ENCODE assay signal across 16 mouse cellular contexts in genomic region chr11:67501468-67502244, GRCm38 (mm10). TPM values are rescaled to one million over a fixed set of nuclear protein-coding genes. Genes with fewer than 3 reads are reported as not detected.
A peak's percentile ranks its signal among the peaks of the same experiment; 100 is the strongest.
DNase-seq lines count a peak whose midpoint lies in the region; ATAC-seq and TF ChIP-seq lines count a peak whose summit lies in the region.
"Had no signal": no experiment of that assay in that cellular context is flagged by ENCODE, and none has a peak within 500 bp of the region (broad histone marks: within the 10 kb centered on the region; RNA-seq: fewer than 3 reads in every experiment).

No protein-coding gene starts in this region.

- no peaks in the 10 kb centered on the region for H3K36me3 ChIP-seq in hindbrain, embryonic 16.5 days (ENCODE audit: control insufficient read depth, insufficient read depth, low read length)
- no peaks in the 10 kb centered on the region for H3K36me3 ChIP-seq in hindbrain, embryonic 14.5 days (replicated peaks; ENCODE audit: control insufficient read depth, insufficient read depth)
- no peaks in the 10 kb centered on the region for H3K36me3 ChIP-seq in kidney, adult 2 months (ENCODE audit: control insufficient read depth, insufficient read depth, low read length)
- no peaks in the 10 kb centered on the region for H3K36me3 ChIP-seq in hindbrain, embryonic 11.5 days (ENCODE audit: control insufficient read depth, insufficient read depth, low read length)
- H3K36me3 ChIP-seq: forebrain, embryonic 10.5 days; liver, embryonic 13.5 days had no signal

- no peak overlapping the region for H3K4me3 ChIP-seq in hindbrain, embryonic 16.5 days (ENCODE audit: low read length)
- H3K4me3 ChIP-seq in hindbrain, embryonic 14.5 days (replicated peaks; ENCODE audit: low read length) = no peak overlapping the region
- no peak overlapping the region for H3K4me3 ChIP-seq in kidney, adult 2 months (ENCODE audit: insufficient read depth, low read depth, low read length)
- no peak overlapping the region for H3K4me3 ChIP-seq in hindbrain, embryonic 11.5 days (ENCODE audit: low read depth, low read length)
- H3K4me3 ChIP-seq: forebrain, embryonic 10.5 days; liver, embryonic 13.5 days had no signal

- H3K4me2 ChIP-seq in hindbrain, embryonic 16.5 days (ENCODE audit: low read length) = no peak overlapping the region
- no peak overlapping the region for H3K4me2 ChIP-seq in hindbrain, embryonic 14.5 days (replicated peaks)
- H3K4me2 ChIP-seq in hindbrain, embryonic 11.5 days (replicated peaks; ENCODE audit: low read depth, low read length) = no peak overlapping the region
- H3K4me2 ChIP-seq: liver, embryonic 13.5 days had no signal

- no peak for DNase-seq in hindbrain, embryonic 14.5 days (ENCODE audit: low spot score)
- peak; percentile 76 to 82 for DNase-seq in cerebellum, postnatal 10 days
- peak; percentile 29 to 44 for DNase-seq in layer of hippocampus, postnatal 36 days
- DNase-seq in kidney, adult 2 months = no peak
- DNase-seq in hindbrain, embryonic 11.5 days (ENCODE audit: low spot score) = no peak
- DNase-seq in gastrocnemius, adult 18-20 months (ENCODE audit: low spot score) = no peak
- DNase-seq: gastrocnemius, postnatal 14 days; kidney, postnatal 10 days; liver, embryonic 13.5 days; lung, postnatal 10 days; retina, postnatal 1 day; thymus, adult 2 months had no signal

- H3K4me1 ChIP-seq in hindbrain, embryonic 16.5 days (ENCODE audit: control insufficient read depth, insufficient read depth, low read depth, low read length) = no peaks in the 10 kb centered on the region
- H3K4me1 ChIP-seq in hindbrain, embryonic 14.5 days (replicated peaks; ENCODE audit: control insufficient read depth, insufficient read depth, low read length) = no peaks in the 10 kb centered on the region
- H3K4me1 ChIP-seq in kidney, adult 2 months (ENCODE audit: control insufficient read depth, insufficient read depth, low read length) = no peaks in the 10 kb centered on the region
- no peaks in the 10 kb centered on the region for H3K4me1 ChIP-seq in hindbrain, embryonic 11.5 days (replicated peaks; ENCODE audit: control insufficient read depth, insufficient read depth, low read length)
- H3K4me1 ChIP-seq: forebrain, embryonic 10.5 days; liver, embryonic 13.5 days had no signal

- no peak overlapping the region for H3K27ac ChIP-seq in hindbrain, embryonic 16.5 days (ENCODE audit: low read depth, low read length)
- H3K27ac ChIP-seq in hindbrain, embryonic 14.5 days = no peak overlapping the region
- no peak overlapping the region for H3K27ac ChIP-seq in kidney, adult 2 months (ENCODE audit: insufficient read depth, low read depth, low read length)
- H3K27ac ChIP-seq in hindbrain, embryonic 11.5 days (ENCODE audit: low read depth, low read length) = no peak overlapping the region
- H3K27ac ChIP-seq: forebrain, embryonic 10.5 days; liver, embryonic 13.5 days had no signal

- no peak for TF ChIP-seq CTCF in kidney, adult 2 months (conservative IDR thresholded peaks at IDR 0.05; ENCODE audit: insufficient read depth, insufficient read length, low read depth, low read length)

- H3K27me3 ChIP-seq in hindbrain, embryonic 16.5 days (replicated peaks; ENCODE audit: control insufficient read depth, insufficient read depth, low read length) = no peaks in the 10 kb centered on the region
- H3K27me3 ChIP-seq in hindbrain, embryonic 14.5 days (ENCODE audit: control insufficient read depth, insufficient read depth, low read length) = no peaks in the 10 kb centered on the region
- no peaks in the 10 kb centered on the region for H3K27me3 ChIP-seq in kidney, adult 2 months (replicated peaks; ENCODE audit: control insufficient read depth, insufficient read depth, low read length)
- H3K27me3 ChIP-seq in hindbrain, embryonic 11.5 days (ENCODE audit: control insufficient read depth, insufficient read depth, low read length) = no peaks in the 10 kb centered on the region
- H3K27me3 ChIP-seq: liver, embryonic 13.5 days had no signal

- ATAC-seq in hindbrain, embryonic 16.5 days = peak; percentile 70
- ATAC-seq in hindbrain, embryonic 14.5 days (ENCODE audit: low FRiP score) = no peak
- ATAC-seq in cerebellum, adult (ENCODE audit: insufficient number of reproducible peaks, low FRiP score, low TSS enrichment) = peak; percentile 56; the same call in 1 of the 2 replicates
- no peak for ATAC-seq in hindbrain, embryonic 11.5 days (ENCODE audit: low FRiP score)
- ATAC-seq: midbrain, embryonic 16.5 days had no signal

- 79% methylated on average over 7 of the region's 7 CpGs for WGBS in hindbrain, embryonic 16.5 days
- WGBS in hindbrain, embryonic 14.5 days = 79% methylated on average over 7 of the region's 7 CpGs
- WGBS in kidney, adult 2 months = 82% methylated on average over 7 of the region's 7 CpGs
- 83% methylated on average over 7 of the region's 7 CpGs for WGBS in hindbrain, embryonic 11.5 days

- H3K9ac ChIP-seq in hindbrain, embryonic 16.5 days (ENCODE audit: low read depth, low read length) = no peak overlapping the region
- no peak overlapping the region for H3K9ac ChIP-seq in hindbrain, embryonic 14.5 days
- H3K9ac ChIP-seq in hindbrain, embryonic 11.5 days (ENCODE audit: low read depth, low read length) = no peak overlapping the region
- H3K9ac ChIP-seq: liver, embryonic 13.5 days had no signal

- no peaks in the 10 kb centered on the region for H3K9me3 ChIP-seq in hindbrain, embryonic 16.5 days (ENCODE audit: control insufficient read depth, low read length)
- H3K9me3 ChIP-seq in hindbrain, embryonic 14.5 days (ENCODE audit: control insufficient read depth, low read length) = no peaks in the 10 kb centered on the region
- no peaks in the 10 kb centered on the region for H3K9me3 ChIP-seq in hindbrain, embryonic 11.5 days (ENCODE audit: control insufficient read depth, low read length)
- H3K9me3 ChIP-seq: forebrain, embryonic 10.5 days; liver, embryonic 13.5 days had no signal

- no peak for TF ChIP-seq POLR2A in kidney, adult 2 months (IDR thresholded peaks at IDR 0.05; ENCODE audit: low read depth, low read length)

RNA-seq across cellular contexts. Expression of gene Gas7, which starts 46.4 kb away (rescaled TPM):
- polyA plus RNA-seq in hindbrain, embryonic 16.5 days (2015; fragmentation: Nextera tagmentation; extraction: Ambion mirVana) = 31.0 and 34.8 TPM in 2 replicates
- 19.4 and 21.8 TPM in 2 replicates for polyA plus RNA-seq in hindbrain, embryonic 14.5 days (2014; fragmentation: Nextera tagmentation; extraction: Ambion mirVana)
- 100 to 1,000 TPM; 398 to 444 TPM for total RNA-seq in layer of hippocampus, postnatal 36 days (2021)
- 3.6 and 3.8 TPM in 2 replicates for polyA plus RNA-seq in kidney, adult 2 months (2012; rRNA removed)
- polyA plus RNA-seq in hindbrain, embryonic 11.5 days (2014; fragmentation: Nextera tagmentation; extraction: Ambion mirVana) = 2.6 and 4.2 TPM in 2 replicates
- total RNA-seq in gastrocnemius, adult 18-20 months (2021) = 1 to 10 TPM; 6.4 to 8.1 TPM

Comparison
In these comparisons a context has a peak if more than half of its experiments do, and no peak if none do; other contexts are left out.
1. ATAC-seq: peak in hindbrain, embryonic 16.5 days (single experiment) and cerebellum, adult (single experiment); none in hindbrain, embryonic 14.5 days (single experiment) and hindbrain, embryonic 11.5 days (single experiment).
2. DNase-seq: peak in cerebellum, postnatal 10 days (2 of 2) and layer of hippocampus, postnatal 36 days (2 of 2); none in hindbrain, embryonic 14.5 days (single experiment), kidney, adult 2 months (single experiment), hindbrain, embryonic 11.5 days (single experiment) and gastrocnemius, adult 18-20 months (single experiment).